Mouse (Mus musculus) liver, embryonic 14 days (tissue): ENCODE data around the gene Dnah9. TPM values are rescaled to one million over a fixed set of nuclear protein-coding genes. Genes with fewer than 3 reads are reported as not detected.

ENCODE experiments used
- polyA plus RNA-seq: library from polyadenylated mRNA; depleted of rRNA; stranded (reverse); fragments of >200 nt; gene quantifications from 2 replicates; pipeline ENCODE4 v1.2.3, GENCODE M21; 2012; rRNA removed

The Dnah9 gene
- under 0.01 TPM in 1 of 2 replicates, not detected in the other for polyA plus RNA-seq

GRCm38 (mm10) chr11:66167801-66168651 lies at the start of gene Dnah9:
Dnah9 (minus strand) TSS chr11:66168551.

GRCm38 (mm10) chr11:65806909-65807504 lies 361.3 kb downstream of the Dnah9 start, which contains the start of gene Zkscan6:
Zkscan6 (plus strand) TSS chr11:65807175.

GRCm38 (mm10) chr11:65788154-65788553 lies 380.2 kb downstream of the Dnah9 start, which contains the start of gene Map2k4:
Map2k4 (minus strand) TSS chr11:65788297.

